Mouse (Mus musculus): Measurements from ENCODE around the gene Tedc1.

Tedc1 gene

DNA sequence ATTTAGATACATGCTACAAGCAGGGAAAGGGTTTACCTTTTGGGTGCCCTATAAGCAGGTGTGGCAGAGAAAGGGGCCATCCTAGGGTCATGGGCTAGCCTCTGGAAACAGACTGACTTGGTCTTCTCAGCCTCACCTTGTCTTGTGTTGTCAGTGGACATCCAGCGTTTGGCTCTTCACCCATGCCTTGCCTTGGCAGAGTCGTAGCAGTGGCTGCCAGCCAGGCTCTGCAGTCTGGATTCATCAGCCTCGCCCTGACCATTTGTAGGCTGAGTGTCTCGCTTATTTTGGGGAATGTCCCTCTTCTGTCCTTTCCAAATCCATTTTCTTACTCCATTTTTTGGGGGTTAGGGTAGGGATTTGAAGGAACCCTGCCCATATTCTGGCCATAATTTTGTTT lies 45.1 kb downstream of the Tedc1 start:
- DNase-seq (ENCODE audit: extremely low spot score): no peak

GRCm38 (mm10) chr12:113202008-113202407 lies 45.8 kb downstream of the Tedc1 start:
- no peak for DNase-seq (ENCODE audit: extremely low spot score)

GRCm38 (mm10) chr12:113203522-113203921 lies 47.3 kb downstream of the Tedc1 start:
- no peak for DNase-seq (ENCODE audit: extremely low spot score)

GRCm38 (mm10) chr12:113205251-113205942 lies 49.2 kb downstream of the Tedc1 start:
- DNase-seq (ENCODE audit: extremely low spot score): no peak

DNA sequence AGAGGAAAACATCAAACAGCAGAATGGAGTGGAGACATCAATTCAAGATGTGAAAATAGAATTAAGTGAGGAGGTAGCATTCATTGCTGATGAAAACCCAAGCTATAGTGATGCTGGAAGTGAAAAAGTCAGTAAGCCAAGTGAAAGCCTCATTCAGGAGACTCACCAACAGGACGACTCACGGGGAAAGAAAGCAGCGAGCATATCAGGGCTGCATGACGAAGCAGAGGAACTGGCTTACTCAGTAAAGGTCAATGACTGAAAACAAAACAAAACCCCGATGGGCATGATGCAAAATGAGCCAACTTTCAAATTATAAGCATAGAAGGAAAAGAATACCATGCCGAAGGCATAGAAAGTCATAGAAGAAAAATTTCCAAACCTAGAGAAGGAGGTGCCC lies 51.5 kb downstream of the Tedc1 start:
- no peak for DNase-seq (ENCODE audit: extremely low spot score)

DNA sequence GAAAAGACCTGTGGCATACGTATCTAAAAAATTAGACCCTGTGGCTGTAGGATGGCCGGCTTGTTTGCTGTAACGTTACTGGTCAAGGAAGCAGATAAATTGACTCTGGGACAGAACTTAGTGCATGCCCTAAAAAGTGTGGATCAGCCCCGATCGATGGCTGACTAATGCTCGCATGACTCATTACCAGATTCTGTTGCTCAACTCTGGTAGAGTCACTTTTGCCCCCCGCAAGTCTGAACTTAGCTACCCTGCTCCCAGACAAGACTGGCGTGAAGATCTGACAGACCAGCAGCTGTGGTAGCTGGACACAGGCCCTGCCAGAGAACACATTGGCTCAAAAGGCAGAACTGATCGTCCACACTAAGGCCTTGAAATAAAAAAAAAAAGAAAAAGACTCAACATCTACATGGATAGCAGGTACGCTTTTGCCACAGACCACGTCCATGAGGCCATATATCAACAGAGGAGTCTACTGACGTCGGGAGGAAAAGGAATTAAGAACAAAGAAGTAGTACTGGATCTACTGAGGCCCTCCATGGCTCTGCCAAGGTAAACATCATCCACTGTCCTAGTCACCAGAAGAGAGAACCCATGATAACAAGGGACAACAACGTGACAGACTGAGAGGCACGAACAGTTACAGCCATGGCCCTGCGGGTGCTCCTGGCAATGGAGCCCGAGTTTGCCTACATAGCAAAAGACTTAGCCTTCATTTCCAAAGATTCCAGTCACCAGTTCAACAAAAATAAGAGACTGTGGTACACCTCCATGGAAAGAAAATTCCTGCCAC lies 54.6 kb downstream of the Tedc1 start:
- no peak for DNase-seq (ENCODE audit: extremely low spot score)

GRCm38 (mm10) chr12:113211772-113212171 lies 55.6 kb downstream of the Tedc1 start:
- no peak for DNase-seq (ENCODE audit: extremely low spot score)

GRCm38 (mm10) chr12:113212326-113212924 lies 56.2 kb downstream of the Tedc1 start:
- no peak for DNase-seq (ENCODE audit: extremely low spot score)

GRCm38 (mm10) chr12:113213226-113213625 lies 57.0 kb downstream of the Tedc1 start:
- DNase-seq (ENCODE audit: extremely low spot score): no peak

DNA sequence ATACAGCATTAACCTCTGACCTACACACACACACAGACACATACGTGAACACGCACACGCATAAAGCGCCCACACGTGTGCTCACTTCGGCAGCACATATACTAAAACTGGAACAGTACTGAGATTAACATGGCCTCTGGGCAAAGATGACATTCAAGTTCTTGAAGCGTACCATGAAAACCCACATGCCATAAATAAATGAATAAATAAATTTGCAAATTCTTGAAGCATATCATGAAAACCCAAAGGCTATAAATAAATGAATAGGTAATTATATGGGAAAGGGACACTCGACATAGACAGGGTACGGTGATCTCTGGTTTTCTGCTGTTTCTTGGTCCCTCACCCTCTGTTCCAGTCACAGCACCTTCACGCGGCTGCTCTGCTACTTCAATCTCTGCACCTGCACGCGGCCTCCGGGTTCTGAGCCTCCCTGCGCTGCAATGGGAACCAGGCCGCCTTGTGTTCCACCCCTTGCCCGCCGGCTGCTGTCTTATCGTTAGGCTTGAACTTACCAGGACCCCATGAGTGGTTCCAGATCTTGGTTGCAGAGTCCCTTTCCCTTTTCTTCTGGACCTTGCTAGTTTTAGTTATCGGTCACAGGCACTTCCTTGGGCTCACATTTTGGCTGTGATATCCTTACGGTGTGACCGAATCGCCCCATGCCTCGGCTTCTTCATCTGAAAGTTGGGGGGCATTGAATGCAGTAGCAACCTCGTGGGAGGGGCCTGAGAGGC lies 58.0 kb downstream of the Tedc1 start:
- no peak for DNase-seq (ENCODE audit: extremely low spot score)

- no peak for DNase-seq (ENCODE audit: extremely low spot score)
These were observed 58.9 kb downstream of the Tedc1 start for GRCm38 (mm10) chr12:113214972-113215666.
